Mouse (Mus musculus) heart, embryonic 11.5 days (tissue): ENCODE results near the gene Slc35c2. TPM values are rescaled to one million over a fixed set of nuclear protein-coding genes. Genes with fewer than 3 reads are reported as not detected.
A peak's percentile ranks its signal among the peaks of the same experiment; 100 is the strongest.

ENCODE experiments used
- ATAC-seq: fragments of 200-750 bp; cut with Nextera tagmentation; replicated peaks from 2 replicates; pipeline ENCODE4 v1.8.0; 2017; ENCODE audit warnings: moderate library complexity; ENCODE audit not compliant: insufficient number of reproducible peaks, low FRiP score, low TSS enrichment
- H3K27ac ChIP-seq: fragments of 300-500 bp; sonication (generic); 2 replicates; pipeline ENCODE4 v1.5.1; 2014; ENCODE audit warnings: mild to moderate bottlenecking, low read depth, low read length
- H3K27me3 ChIP-seq: fragments of 300-500 bp; sonication (generic); 2 replicates; pipeline ENCODE4 v1.6.1; 2014; ENCODE audit warnings: mild to moderate bottlenecking, low read length, mixed read lengths; ENCODE audit not compliant: control insufficient read depth, insufficient read depth
- H3K36me3 ChIP-seq: fragments of 300-500 bp; sonication (generic); 2 replicates; pipeline ENCODE4 v1.6.1; 2014; ENCODE audit warnings: mild to moderate bottlenecking, low read length, moderate library complexity, mixed read lengths; ENCODE audit not compliant: control insufficient read depth, insufficient read depth
- H3K4me1 ChIP-seq: fragments of 300-500 bp; sonication (generic); 2 replicates; pipeline ENCODE4 v1.6.1; 2014; ENCODE audit warnings: low read length; ENCODE audit not compliant: control insufficient read depth, insufficient read depth
- H3K4me2 ChIP-seq: fragments of 300-500 bp; sonication (generic); 2 replicates; pipeline ENCODE4 v1.6.1; 2014; ENCODE audit warnings: mild to moderate bottlenecking, moderate library complexity
- H3K4me3 ChIP-seq: fragments of 300-500 bp; sonication (generic); 2 replicates; pipeline ENCODE4 v1.5.1; 2014; ENCODE audit warnings: low read depth, low read length
- H3K9ac ChIP-seq: fragments of 300-500 bp; sonication (generic); 2 replicates; pipeline ENCODE4 v1.6.1; 2014; ENCODE audit warnings: mild to moderate bottlenecking, low read depth, low read length, moderate library complexity
- H3K9me3 ChIP-seq: fragments of 300-500 bp; sonication (generic); replicated peaks from 2 replicates; pipeline ENCODE4 v1.6.1; 2016; ENCODE audit warnings: low read length; ENCODE audit not compliant: control insufficient read depth
- WGBS: fragments of 180-500 bp; shearing (Covaris S2); extraction: QIAGEN DNeasy Blood & Tissue Kit; methylation state at CpG from one replicate; pipeline ENCODE4 v1.1.7; 2014; ENCODE audit not compliant: insufficient replicate concordance; 5-methylcytosine and 5-hydroxymethylcytosine counted together
- polyA plus RNA-seq: library from polyadenylated mRNA; unstranded; fragments of >200 nt; fragmentation: Nextera tagmentation; extraction: Ambion mirVana; gene quantifications from 2 replicates; pipeline ENCODE4 v1.2.1, GENCODE M21; 2014

Gene Slc35c2
- polyA plus RNA-seq, 1 experiment from 2014 or later, result 32.4 TPM

DNA sequence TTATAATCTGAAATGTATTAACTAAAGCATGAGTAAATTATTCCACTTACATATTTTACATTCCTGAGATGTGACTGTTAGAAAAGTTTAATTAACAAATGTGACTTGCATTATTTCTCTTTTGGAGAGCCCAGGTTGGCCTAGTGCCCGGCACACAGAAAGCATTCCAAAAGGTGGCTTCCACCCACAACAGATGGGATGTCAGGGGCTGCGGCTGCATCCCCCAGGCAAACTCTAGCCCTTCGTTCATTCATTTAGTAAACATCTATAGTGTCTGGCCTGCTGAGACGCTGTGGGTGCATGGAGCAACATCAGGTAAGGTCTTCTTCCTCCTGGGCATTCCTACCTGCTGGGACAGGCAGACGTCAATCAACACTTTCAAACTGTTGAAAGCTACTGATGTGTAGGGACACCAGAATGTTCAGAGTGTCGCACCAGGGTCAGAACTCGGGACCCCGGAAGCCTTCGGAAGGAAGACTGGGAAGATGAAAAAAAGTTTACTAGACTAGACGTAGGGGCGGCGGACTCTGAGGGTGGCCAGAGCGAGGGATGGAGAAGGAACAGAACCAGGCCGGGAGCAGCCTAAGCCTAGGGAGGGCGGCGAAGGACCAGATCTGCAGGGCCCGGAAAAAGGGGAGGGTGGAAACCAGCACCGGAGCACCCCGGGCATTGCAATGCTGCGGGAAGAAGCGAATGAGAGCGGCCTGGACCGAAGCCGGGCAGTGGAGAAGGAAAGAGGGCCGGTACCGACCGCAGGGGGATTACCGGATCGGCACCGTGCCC lies 38.0 kb upstream of the Slc35c2 start:
- Histone ChIP-seq H3K36me3 (no peaks in the 10 kb centered on the region), H3K27ac (peak overlapping the region; percentile 15; the same call in 1 of the 2 replicates), H3K4me1 (peaks cover 37% of the 10 kb centered on the region), H3K4me3 (peak overlapping the region; percentile 92), H3K27me3 (no peaks in the 10 kb centered on the region; the same call in 1 of the 2 replicates), H3K9me3 (no peaks in the 10 kb centered on the region), H3K9ac (peak overlapping the region; percentile 95), H3K4me2 (peak overlapping the region; percentile 88)
- WGBS, result 1% methylated on average over 28 of the region's 30 CpGs
- ATAC-seq, result 0 out of 2 replicates have a peak, but pooled peaks have one; percentile 15

DNA sequence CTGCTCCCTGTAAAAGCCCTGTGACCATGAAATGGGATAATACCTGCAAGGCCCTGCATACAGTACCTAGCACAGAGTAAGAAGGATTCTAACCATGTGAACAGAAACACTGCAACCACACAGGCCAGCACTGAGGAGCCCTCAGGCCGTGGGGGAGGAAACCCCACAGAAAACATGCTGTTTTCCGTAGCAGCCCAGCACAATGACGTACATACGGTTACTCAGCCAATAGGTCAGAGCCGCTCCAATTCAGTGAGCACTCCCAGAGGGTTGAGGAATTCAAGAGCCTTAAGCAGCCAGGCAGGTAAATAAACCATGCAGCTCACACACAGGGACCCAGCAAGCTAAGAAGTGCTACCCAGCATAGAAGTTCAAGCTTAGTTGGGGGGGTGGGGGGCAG lies 36.3 kb upstream of the Slc35c2 start:
- H3K27me3 ChIP-seq, result no peaks in the 10 kb centered on the region; the same call in 1 of the 2 replicates
- ATAC-seq, result no peak
- WGBS, result 71% methylated on average over 5 of the region's 5 CpGs
- no peak overlapping the region for H3K27ac ChIP-seq
- H3K4me1 ChIP-seq, result peaks cover 52% of the 10 kb centered on the region
- H3K9ac ChIP-seq, result no peak overlapping the region
- H3K4me3 ChIP-seq, result no peak overlapping the region
- no peak overlapping the region for H3K4me2 ChIP-seq
- no peaks in the 10 kb centered on the region for H3K36me3 ChIP-seq
- no peaks in the 10 kb centered on the region for H3K9me3 ChIP-seq

DNA sequence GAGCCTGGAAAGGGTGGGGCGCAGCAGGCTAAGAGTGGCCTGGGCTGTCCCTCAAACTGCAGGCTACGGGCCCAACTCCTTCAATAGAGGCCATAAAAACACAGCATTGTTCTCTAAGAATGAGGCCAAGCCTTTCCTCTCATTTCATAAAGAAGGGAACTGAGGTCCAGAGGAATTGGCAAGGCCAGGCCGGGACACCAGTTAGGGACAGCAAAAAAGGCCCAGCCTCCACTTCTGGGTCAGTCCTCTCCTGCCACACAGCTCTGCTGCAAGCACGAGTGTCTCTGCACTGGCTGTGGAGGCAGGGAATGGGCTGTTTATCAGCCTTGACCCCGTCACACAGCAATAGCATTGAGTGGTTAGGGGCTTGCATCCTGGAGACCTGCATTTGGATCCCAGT lies 35.8 kb upstream of the Slc35c2 start:
- Histone ChIP-seq H3K27me3 (no peaks in the 10 kb centered on the region; the same call in 1 of the 2 replicates), H3K4me2 (no peak overlapping the region), H3K9ac (no peak overlapping the region), H3K4me3 (no peak overlapping the region), H3K9me3 (no peaks in the 10 kb centered on the region), H3K4me1 (peaks cover 56% of the 10 kb centered on the region), H3K36me3 (no peaks in the 10 kb centered on the region), H3K27ac (no peak overlapping the region)
- no peak for ATAC-seq
- WGBS, result 65% methylated on average over 5 of the region's 5 CpGs

DNA sequence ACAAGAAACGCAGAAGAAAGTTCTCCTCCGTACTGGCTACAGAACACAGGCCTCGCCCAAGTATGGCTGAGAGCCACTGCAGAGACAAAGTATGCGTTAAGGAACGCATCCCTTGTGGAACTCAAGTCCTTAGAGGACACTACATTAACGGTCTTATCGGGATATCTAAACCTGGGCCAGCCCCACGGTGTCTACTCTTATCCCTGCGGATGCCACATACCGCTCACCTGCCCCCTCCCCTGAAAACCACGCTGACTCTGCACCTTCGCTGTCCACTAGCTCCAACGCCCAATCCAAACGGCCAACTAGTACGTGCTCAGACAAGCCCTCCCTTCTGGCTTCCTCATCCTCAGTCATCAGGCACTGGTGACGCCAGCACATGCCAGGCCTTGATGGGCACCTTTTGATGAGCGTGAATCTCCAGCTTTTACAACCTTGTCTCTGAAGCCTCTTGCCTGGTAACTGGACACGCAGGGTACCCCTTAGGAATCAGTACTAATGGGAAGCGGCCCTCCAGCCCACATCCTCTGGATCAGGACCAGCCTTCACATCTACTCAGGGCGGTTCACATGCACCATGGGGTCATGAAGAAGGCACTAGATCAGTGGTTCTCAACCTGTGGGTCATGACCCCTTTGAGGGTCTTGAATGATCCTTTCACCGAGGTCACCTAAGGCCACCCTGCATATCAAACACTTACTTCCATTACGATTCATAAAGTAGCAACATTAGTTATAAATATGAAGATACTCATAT lies 34.5 kb upstream of the Slc35c2 start:
- Histone ChIP-seq H3K9me3 (no peaks in the 10 kb centered on the region), H3K9ac (no peak overlapping the region), H3K4me1 (peaks cover 65% of the 10 kb centered on the region), H3K4me3 (no peak overlapping the region), H3K36me3 (no peaks in the 10 kb centered on the region), H3K4me2 (no peak overlapping the region), H3K27ac (no peak overlapping the region), H3K27me3 (no peaks in the 10 kb centered on the region)
- ATAC-seq, result no peak
- WGBS, result 83% methylated on average over 22 of the region's 22 CpGs

DNA sequence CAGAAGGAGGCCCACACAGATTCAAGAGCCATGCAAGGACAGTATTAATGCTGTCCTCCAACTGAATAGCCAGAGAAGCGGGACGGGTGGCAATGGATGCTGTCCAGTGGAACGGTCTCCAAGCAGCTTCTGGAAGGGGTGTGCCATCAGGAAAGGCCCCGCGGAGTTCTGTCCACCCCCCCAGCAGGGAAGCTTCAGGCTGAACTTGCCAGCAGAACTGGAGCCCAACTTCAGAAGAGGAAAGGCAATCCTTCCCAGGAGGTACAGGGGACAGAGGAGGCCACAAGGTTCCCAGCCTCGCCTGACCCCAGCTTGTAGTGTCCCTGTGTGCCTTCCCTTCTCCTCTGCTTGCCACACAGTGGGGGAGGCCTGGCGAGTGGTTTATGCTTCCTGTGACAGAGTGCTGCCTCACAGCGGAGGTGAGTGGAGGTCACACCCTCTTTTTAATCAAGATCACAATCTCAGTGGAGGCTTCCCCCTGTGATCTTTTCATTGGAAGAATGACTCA lies 33.8 kb upstream of the Slc35c2 start:
- no peaks in the 10 kb centered on the region for H3K36me3 ChIP-seq
- peak overlapping the region; percentile 17; the same call in 1 of the 2 replicates for H3K4me2 ChIP-seq
- H3K9me3 ChIP-seq, result no peaks in the 10 kb centered on the region
- H3K4me1 ChIP-seq, result peaks cover 71% of the 10 kb centered on the region
- H3K27me3 ChIP-seq, result no peaks in the 10 kb centered on the region
- peak overlapping the region; percentile 23; the same call in 1 of the 2 replicates for H3K9ac ChIP-seq
- no peak for ATAC-seq
- 0 out of 2 replicates have a peak overlapping the region, but pooled peaks have one; percentile 17 for H3K27ac ChIP-seq
- 72% methylated on average over 8 of the region's 8 CpGs for WGBS
- H3K4me3 ChIP-seq, result no peak overlapping the region

DNA sequence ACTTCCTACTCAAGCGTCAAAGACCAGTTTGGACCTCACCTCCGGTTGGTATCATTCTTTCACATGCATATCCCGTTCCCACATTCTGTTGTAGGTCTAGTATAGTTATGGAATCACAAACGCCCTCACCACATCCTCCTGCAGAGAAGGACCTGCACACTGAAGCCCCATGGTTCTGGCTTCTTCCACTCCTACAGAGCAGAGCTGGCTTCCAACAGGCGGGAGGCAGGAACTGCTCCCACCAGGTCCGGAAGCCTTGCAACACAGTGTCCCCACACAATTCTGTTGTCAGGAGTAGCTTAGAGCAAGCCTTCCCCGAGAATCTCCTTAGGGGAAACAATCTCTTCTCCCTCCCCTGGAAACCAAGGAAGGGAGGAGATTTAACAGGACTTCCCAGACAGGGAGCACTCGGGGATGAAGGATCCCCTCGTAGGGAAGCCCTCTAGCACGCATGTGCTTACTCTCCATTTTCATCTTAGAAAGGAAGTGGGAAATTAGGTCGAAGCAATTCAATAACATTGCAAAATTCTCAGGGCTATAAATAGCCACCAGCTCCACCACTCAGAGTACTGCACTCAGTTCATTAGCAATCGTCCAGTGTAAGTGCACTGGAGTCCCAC lies 33.0 kb upstream of the Slc35c2 start:
- peaks cover 74% of the 10 kb centered on the region for H3K4me1 ChIP-seq
- WGBS, result 54% methylated on average over 12 of the region's 12 CpGs
- no peak overlapping the region for H3K9ac ChIP-seq
- H3K4me2 ChIP-seq, result 0 out of 2 replicates have a peak overlapping the region, but pooled peaks have one; percentile 17
- no peaks in the 10 kb centered on the region for H3K36me3 ChIP-seq
- H3K27ac ChIP-seq, result 0 out of 2 replicates have a peak overlapping the region, but pooled peaks have one; percentile 17
- ATAC-seq, result no peak
- H3K27me3 ChIP-seq, result no peaks in the 10 kb centered on the region
- H3K4me3 ChIP-seq, result no peak overlapping the region
- H3K9me3 ChIP-seq, result no peaks in the 10 kb centered on the region

DNA sequence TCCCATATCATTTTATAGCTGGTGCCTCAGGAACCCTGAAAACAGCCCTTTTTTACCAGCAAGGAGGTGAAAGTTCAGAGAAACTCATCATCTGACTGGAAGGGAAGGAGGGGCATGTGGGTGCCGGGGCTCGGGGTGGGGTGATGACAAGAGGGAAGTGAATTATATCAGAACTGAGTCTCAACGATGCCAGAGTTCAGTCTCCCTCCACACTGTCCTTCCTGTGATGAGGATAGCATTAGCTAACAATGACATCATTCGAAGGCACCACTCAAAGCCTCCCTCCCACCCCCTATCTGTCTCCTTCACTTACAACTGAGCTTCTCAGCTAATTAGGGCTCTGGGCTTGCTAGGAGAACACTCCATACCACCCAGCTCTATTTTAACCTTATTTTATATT lies 31.8 kb upstream of the Slc35c2 start:
- Histone ChIP-seq H3K4me3 (no peak overlapping the region), H3K27ac (no peak overlapping the region), H3K4me2 (no peak overlapping the region), H3K4me1 (peaks cover 62% of the 10 kb centered on the region), H3K27me3 (no peaks in the 10 kb centered on the region), H3K36me3 (peaks cover 7% of the 10 kb centered on the region), H3K9ac (no peak overlapping the region), H3K9me3 (no peaks in the 10 kb centered on the region)
- WGBS, result 39% methylated on average over 4 of the region's 4 CpGs
- no peak for ATAC-seq

DNA sequence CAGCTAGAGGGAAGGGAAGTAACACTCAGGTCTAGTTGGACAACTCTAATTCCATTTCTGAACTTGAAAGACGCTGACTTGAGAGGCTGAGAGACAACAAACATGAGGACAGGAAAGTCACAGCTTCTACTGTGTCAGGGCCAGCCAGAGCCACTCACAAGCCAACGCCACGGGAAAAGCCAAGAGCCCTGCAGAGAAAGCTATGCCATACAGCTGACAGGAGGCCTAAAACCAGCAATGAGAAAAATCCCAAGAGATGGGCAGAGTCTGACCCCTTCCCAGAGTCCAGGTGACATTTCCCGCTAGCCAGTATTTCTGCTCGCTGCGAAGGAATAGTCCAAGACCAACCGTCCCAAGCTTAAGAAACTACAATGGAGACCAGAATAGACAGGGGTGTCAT lies 31.3 kb upstream of the Slc35c2 start:
- Histone ChIP-seq H3K27ac (no peak overlapping the region), H3K4me1 (peaks cover 57% of the 10 kb centered on the region), H3K9me3 (no peaks in the 10 kb centered on the region), H3K36me3 (peaks cover 10% of the 10 kb centered on the region), H3K4me3 (no peak overlapping the region), H3K9ac (no peak overlapping the region), H3K27me3 (no peaks in the 10 kb centered on the region), H3K4me2 (no peak overlapping the region)
- 81% methylated on average over 7 of the region's 7 CpGs for WGBS
- no peak for ATAC-seq
